Mouse (Mus musculus): ENCODE results near the gene Mgll. TPM values are rescaled to one million over a fixed set of nuclear protein-coding genes. Genes with fewer than 3 reads are reported as not detected.

Gene Mgll
- polyA plus RNA-seq, 1 experiment from 2014 or later: 55.0 TPM

- WGBS: 76% methylated on average over 17 of the region's 17 CpGs
- no peaks in the 10 kb centered on the region for H3K9me3 ChIP-seq (replicated peaks; ENCODE audit: control insufficient read depth, low read length, poor library complexity, severe bottlenecking)
- ATAC-seq: no peak
Observed at GRCm38 (mm10) chr6:88770300-88770904, 46.2 kb downstream of the Mgll start.

GRCm38 (mm10) chr6:88770981-88771380, 46.8 kb downstream of the Mgll start:
- Histone ChIP-seq H3K4me2 (ENCODE audit: low read length) (no peak overlapping the region), H3K27me3 (ENCODE audit: control insufficient read depth, insufficient read depth, low read depth, low read length) (no peaks in the 10 kb centered on the region), H3K27ac (ENCODE audit: low read length) (no peak overlapping the region), H3K36me3 (ENCODE audit: control insufficient read depth, insufficient read depth, low read length) (no peaks in the 10 kb centered on the region), H3K4me1 (ENCODE audit: control insufficient read depth, insufficient read depth, low read length) (peaks cover 6% of the 10 kb centered on the region; the same call in 1 of the 2 replicates), H3K9me3 (replicated peaks; ENCODE audit: control insufficient read depth, low read length, poor library complexity, severe bottlenecking) (no peaks in the 10 kb centered on the region), H3K4me3 (ENCODE audit: low read depth, low read length) (no peak overlapping the region), H3K9ac (ENCODE audit: low read depth, low read length) (no peak overlapping the region)
- 85% methylated on average over 5 of the region's 5 CpGs for WGBS
- no peak for ATAC-seq

More at GRCm38 (mm10) chr6:88770300-88770904, 46.2 kb downstream of the Mgll start:
- H3K4me1 ChIP-seq (ENCODE audit: control insufficient read depth, insufficient read depth, low read length): peaks cover 10% of the 10 kb centered on the region; the same call in 1 of the 2 replicates
- no peaks in the 10 kb centered on the region for H3K36me3 ChIP-seq (ENCODE audit: control insufficient read depth, insufficient read depth, low read length)
- no peak overlapping the region for H3K27ac ChIP-seq (ENCODE audit: low read length)
- H3K4me2 ChIP-seq (ENCODE audit: low read length): no peak overlapping the region
- no peak overlapping the region for H3K9ac ChIP-seq (ENCODE audit: low read depth, low read length)
- H3K4me3 ChIP-seq (ENCODE audit: low read depth, low read length): no peak overlapping the region
- H3K27me3 ChIP-seq (ENCODE audit: control insufficient read depth, insufficient read depth, low read depth, low read length): no peaks in the 10 kb centered on the region

GRCm38 (mm10) chr6:88772041-88772440, 47.8 kb downstream of the Mgll start:
- ATAC-seq: no peak
- 90% methylated on average over 13 of the region's 13 CpGs for WGBS

GRCm38 (mm10) chr6:88774055-88774454, 49.8 kb downstream of the Mgll start:
- no peak overlapping the region for H3K4me2 ChIP-seq (ENCODE audit: low read length)
- H3K4me3 ChIP-seq (ENCODE audit: low read depth, low read length): no peak overlapping the region
- no peaks in the 10 kb centered on the region for H3K9me3 ChIP-seq (replicated peaks; ENCODE audit: control insufficient read depth, low read length, poor library complexity, severe bottlenecking)
- no peaks in the 10 kb centered on the region for H3K36me3 ChIP-seq (ENCODE audit: control insufficient read depth, insufficient read depth, low read length)
- no peak overlapping the region for H3K27ac ChIP-seq (ENCODE audit: low read length)
- H3K4me1 ChIP-seq (ENCODE audit: control insufficient read depth, insufficient read depth, low read length): no peaks in the 10 kb centered on the region
- no peaks in the 10 kb centered on the region for H3K27me3 ChIP-seq (ENCODE audit: control insufficient read depth, insufficient read depth, low read depth, low read length)
- WGBS: 82% methylated on average over 9 of the region's 9 CpGs
- H3K9ac ChIP-seq (ENCODE audit: low read depth, low read length): no peak overlapping the region
- no peak for ATAC-seq

More at GRCm38 (mm10) chr6:88772041-88772440, 47.8 kb downstream of the Mgll start:
- H3K27me3 ChIP-seq (ENCODE audit: control insufficient read depth, insufficient read depth, low read depth, low read length): no peaks in the 10 kb centered on the region
- H3K9ac ChIP-seq (ENCODE audit: low read depth, low read length): no peak overlapping the region
- no peaks in the 10 kb centered on the region for H3K36me3 ChIP-seq (ENCODE audit: control insufficient read depth, insufficient read depth, low read length)
- H3K27ac ChIP-seq (ENCODE audit: low read length): no peak overlapping the region
- H3K4me3 ChIP-seq (ENCODE audit: low read depth, low read length): no peak overlapping the region
- H3K9me3 ChIP-seq (replicated peaks; ENCODE audit: control insufficient read depth, low read length, poor library complexity, severe bottlenecking): no peaks in the 10 kb centered on the region
- H3K4me2 ChIP-seq (ENCODE audit: low read length): no peak overlapping the region
- H3K4me1 ChIP-seq (ENCODE audit: control insufficient read depth, insufficient read depth, low read length): 0 out of 2 replicates have a peak, but pooled peaks cover 2% of the 10 kb centered on the region

GRCm38 (mm10) chr6:88775267-88775666, 51.1 kb downstream of the Mgll start:
- Histone ChIP-seq H3K9me3 (replicated peaks; ENCODE audit: control insufficient read depth, low read length, poor library complexity, severe bottlenecking) (no peaks in the 10 kb centered on the region), H3K27me3 (ENCODE audit: control insufficient read depth, insufficient read depth, low read depth, low read length) (no peaks in the 10 kb centered on the region), H3K27ac (ENCODE audit: low read length) (no peak overlapping the region), H3K9ac (ENCODE audit: low read depth, low read length) (no peak overlapping the region), H3K4me1 (ENCODE audit: control insufficient read depth, insufficient read depth, low read length) (no peaks in the 10 kb centered on the region), H3K4me3 (ENCODE audit: low read depth, low read length) (no peak overlapping the region), H3K4me2 (ENCODE audit: low read length) (no peak overlapping the region), H3K36me3 (ENCODE audit: control insufficient read depth, insufficient read depth, low read length) (no peaks in the 10 kb centered on the region)
- no peak for ATAC-seq
- 65% methylated on average over 13 of the region's 14 CpGs for WGBS

GRCm38 (mm10) chr6:88776336-88776923, 52.2 kb downstream of the Mgll start:
- Histone ChIP-seq H3K27me3 (ENCODE audit: control insufficient read depth, insufficient read depth, low read depth, low read length) (no peaks in the 10 kb centered on the region), H3K4me3 (ENCODE audit: low read depth, low read length) (no peak overlapping the region), H3K4me2 (ENCODE audit: low read length) (no peak overlapping the region), H3K36me3 (ENCODE audit: control insufficient read depth, insufficient read depth, low read length) (no peaks in the 10 kb centered on the region), H3K4me1 (ENCODE audit: control insufficient read depth, insufficient read depth, low read length) (no peaks in the 10 kb centered on the region), H3K9me3 (replicated peaks; ENCODE audit: control insufficient read depth, low read length, poor library complexity, severe bottlenecking) (no peaks in the 10 kb centered on the region), H3K27ac (ENCODE audit: low read length) (no peak overlapping the region), H3K9ac (ENCODE audit: low read depth, low read length) (no peak overlapping the region)
- WGBS: 63% methylated on average over 13 of the region's 13 CpGs
- ATAC-seq: no peak

- Histone ChIP-seq H3K4me1 (ENCODE audit: control insufficient read depth, insufficient read depth, low read length) (no peaks in the 10 kb centered on the region), H3K27me3 (ENCODE audit: control insufficient read depth, insufficient read depth, low read depth, low read length) (no peaks in the 10 kb centered on the region; the same call in 1 of the 2 replicates), H3K27ac (ENCODE audit: low read length) (no peak overlapping the region), H3K4me3 (ENCODE audit: low read depth, low read length) (no peak overlapping the region), H3K9me3 (replicated peaks; ENCODE audit: control insufficient read depth, low read length, poor library complexity, severe bottlenecking) (no peaks in the 10 kb centered on the region), H3K9ac (ENCODE audit: low read depth, low read length) (no peak overlapping the region), H3K4me2 (ENCODE audit: low read length) (no peak overlapping the region), H3K36me3 (ENCODE audit: control insufficient read depth, insufficient read depth, low read length) (no peaks in the 10 kb centered on the region)
- ATAC-seq: no peak
- 82% methylated on average over 8 of the region's 8 CpGs for WGBS
Observed at GRCm38 (mm10) chr6:88776964-88777363, 52.8 kb downstream of the Mgll start.

- Histone ChIP-seq H3K36me3 (ENCODE audit: control insufficient read depth, insufficient read depth, low read length) (no peaks in the 10 kb centered on the region), H3K4me3 (ENCODE audit: low read depth, low read length) (no peak overlapping the region), H3K4me2 (ENCODE audit: low read length) (no peak overlapping the region), H3K4me1 (ENCODE audit: control insufficient read depth, insufficient read depth, low read length) (no peaks in the 10 kb centered on the region), H3K27ac (ENCODE audit: low read length) (no peak overlapping the region), H3K9me3 (replicated peaks; ENCODE audit: control insufficient read depth, low read length, poor library complexity, severe bottlenecking) (no peaks in the 10 kb centered on the region), H3K9ac (ENCODE audit: low read depth, low read length) (no peak overlapping the region), H3K27me3 (ENCODE audit: control insufficient read depth, insufficient read depth, low read depth, low read length) (no peaks in the 10 kb centered on the region; the same call in 1 of the 2 replicates)
- ATAC-seq: no peak
- 21% methylated on average over 8 of the region's 8 CpGs for WGBS
Observed at GRCm38 (mm10) chr6:88778047-88778688, 54.0 kb downstream of the Mgll start.

GRCm38 (mm10) chr6:88779755-88780154, 55.5 kb downstream of the Mgll start:
- no peak for ATAC-seq
- 83% methylated on average over 5 of the region's 5 CpGs for WGBS

More at GRCm38 (mm10) chr6:88779755-88780154, 55.5 kb downstream of the Mgll start:
- H3K36me3 ChIP-seq (ENCODE audit: control insufficient read depth, insufficient read depth, low read length): no peaks in the 10 kb centered on the region
- H3K9me3 ChIP-seq (replicated peaks; ENCODE audit: control insufficient read depth, low read length, poor library complexity, severe bottlenecking): no peaks in the 10 kb centered on the region
- H3K9ac ChIP-seq (ENCODE audit: low read depth, low read length): no peak overlapping the region
- H3K4me2 ChIP-seq (ENCODE audit: low read length): no peak overlapping the region
- H3K4me3 ChIP-seq (ENCODE audit: low read depth, low read length): no peak overlapping the region
- H3K4me1 ChIP-seq (ENCODE audit: control insufficient read depth, insufficient read depth, low read length): no peaks in the 10 kb centered on the region
- no peaks in the 10 kb centered on the region; the same call in 1 of the 2 replicates for H3K27me3 ChIP-seq (ENCODE audit: control insufficient read depth, insufficient read depth, low read depth, low read length)
- H3K27ac ChIP-seq (ENCODE audit: low read length): no peak overlapping the region

Data from midbrain, embryonic 16.5 days (tissue).